Mouse (Mus musculus) E14TG2a.4 (cell line): ENCODE data around the gene Stkld1.

Source experiments
- CTCF ChIP-seq: conservative IDR thresholded peaks from 2 replicates; pipeline ENCODE4 v1.5.1; 2014; ENCODE audit warnings: low read length
- NANOG ChIP-seq: IDR thresholded peaks from 2 replicates; pipeline ENCODE4 v1.6.1; 2014; ENCODE audit warnings: borderline replicate concordance, low read length, mixed read lengths
- POU5F1 ChIP-seq: IDR thresholded peaks from 2 replicates; pipeline ENCODE4 v1.6.1; 2014; ENCODE audit warnings: low read length, borderline replicate concordance

GRCm38 (mm10) chr2:26905936-26906335 is 27.9 kb upstream of the Stkld1 start:
- no peak for TF ChIP-seq CTCF
- no peak for TF ChIP-seq POU5F1
- no peak for TF ChIP-seq NANOG
